In the genomic region with DNA sequence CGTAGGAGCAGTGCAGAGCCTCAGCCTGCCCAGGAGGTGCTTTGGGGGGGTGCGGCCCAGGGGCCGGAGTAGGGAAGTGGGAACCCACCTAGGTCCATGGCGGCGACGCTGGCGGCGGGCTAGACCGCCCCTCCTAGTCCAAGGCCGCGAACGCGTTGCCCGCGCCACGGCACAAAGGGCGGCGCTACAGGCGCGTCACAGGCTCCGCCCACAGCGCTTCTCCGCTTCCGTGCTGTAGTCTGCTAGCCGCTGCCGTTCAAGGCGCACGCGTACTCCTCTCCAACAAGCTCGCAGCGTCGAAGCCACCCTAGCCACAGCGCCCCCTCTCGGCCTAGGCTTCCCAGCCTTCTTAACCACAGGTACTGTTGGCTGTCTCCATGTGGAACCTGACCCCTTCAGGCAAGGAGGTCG, we compare ENCODE assay signal across 8 mouse cellular contexts. TPM values are rescaled to one million over a fixed set of nuclear protein-coding genes. Genes with fewer than 3 reads are reported as not detected.
A peak's percentile ranks its signal among the peaks of the same experiment; 100 is the strongest.
DNase-seq lines count a peak whose midpoint lies in the region; ATAC-seq and TF ChIP-seq lines count a peak whose summit lies in the region.

A gene (plus strand): TSS at position 219 of the 411 bp plus-strand sequence.
A gene (minus strand): TSS at position 275 of the 411 bp plus-strand sequence.

- H3K4me1 ChIP-seq in cortical plate, adult 2 months (ENCODE audit: control insufficient read depth, insufficient read depth, low read length), result no peaks in the 10 kb centered on the region
- H3K4me1 ChIP-seq in megakaryocyte, embryonic 14.5 days, result peaks cover 55% of the 10 kb centered on the region

- TF ChIP-seq CTCF in cortical plate, adult 2 months (IDR thresholded peaks at IDR 0.05; ENCODE audit: extremely low read depth, insufficient read depth, low read length), result peak; percentile 95

- peak; percentile 78 for TF ChIP-seq POLR2A in cortical plate, adult 2 months (IDR thresholded peaks at IDR 0.05; ENCODE audit: extremely low read depth, insufficient read depth, low read length)

- peak; percentile 96 for ATAC-seq in activated CD4-positive, CD25-positive, alpha-beta regulatory T cell, adult 4 months

- H3K4me3 ChIP-seq in cortical plate, adult 2 months (ENCODE audit: insufficient read depth, low read length), result peak within 1 kb of the TSS; percentile 60
- peak within 1 kb of the TSS; percentile 93 for H3K4me3 ChIP-seq in megakaryocyte, embryonic 14.5 days (replicated peaks)

- peaks cover 55% of the 10 kb centered on the region for H3K36me3 ChIP-seq in megakaryocyte, embryonic 14.5 days (replicated peaks; ENCODE audit: low read length)

- peak; percentile 90 to 96 for DNase-seq in gastrocnemius, adult 8-10 months (ENCODE audit: low spot score in 2 of 2)
- peak; percentile 95 for DNase-seq in hindlimb bud, embryonic 11.5 days (ENCODE audit: extremely low spot score, low read depth, low spot score)
- peak; percentile 94 to 95 for DNase-seq in left cerebral cortex, adult 8-10 months (ENCODE audit: low spot score in 2 of 2)
- peak; percentile 97 for DNase-seq in right cerebral cortex, postnatal 10 days (ENCODE audit: low spot score in 2 of 2)
- peak; percentile 98 for DNase-seq in urinary bladder, postnatal 25 days (ENCODE audit: low spot score)

- H3K9me3 ChIP-seq in megakaryocyte, embryonic 14.5 days, result no peaks in the 10 kb centered on the region

- no peaks in the 10 kb centered on the region for H3K27me3 ChIP-seq in megakaryocyte, embryonic 14.5 days (replicated peaks)

- peak within 1 kb of the TSS; percentile 30; the same call in 1 of the 2 replicates for H3K27ac ChIP-seq in cortical plate, adult 2 months (ENCODE audit: insufficient read depth, low read length)

RNA-seq across cellular contexts. Expression of the first gene that starts in this region (rescaled TPM):
- not detected for polyA plus RNA-seq in activated CD4-positive, CD25-positive, alpha-beta regulatory T cell, adult 4 months (2017; shearing (Covaris generic))
- 1.9 and 2.2 TPM in 2 replicates for polyA plus RNA-seq in cortical plate, adult 2 months (2012; rRNA removed)
- not detected for total RNA-seq in gastrocnemius, adult 8-10 months (2022)
- 1 to 10 TPM in 2 of 4 experiments, under 1 TPM in 2; 0.70 to 1.3 (median 1.1) TPM for total RNA-seq in left cerebral cortex, adult 8-10 months (2022)
- polyA plus RNA-seq in megakaryocyte, embryonic 14.5 days (2012; ENCODE audit: insufficient read depth, low replicate concordance), result 3.2 TPM in 1 of 2 replicates, not detected in the other

RNA-seq across cellular contexts. Expression of the second gene that starts in this region (rescaled TPM):
- polyA plus RNA-seq in activated CD4-positive, CD25-positive, alpha-beta regulatory T cell, adult 4 months (2017; shearing (Covaris generic)), result 10 to 100 TPM in 1 of 2 experiments, 1 to 10 TPM in 1; 7.0 to 13.4 TPM
- polyA plus RNA-seq in cortical plate, adult 2 months (2012; rRNA removed), result 5.8 and 6.6 TPM in 2 replicates
- 1 to 10 TPM; 2.0 to 4.3 (median 3.6) TPM for total RNA-seq in gastrocnemius, adult 8-10 months (2022)
- total RNA-seq in left cerebral cortex, adult 8-10 months (2022), result 10 to 100 TPM in 1 of 4 experiments, 1 to 10 TPM in 3; 6.9 to 10.6 (median 9.2) TPM
- 1.0 TPM in 1 of 2 replicates, not detected in the other for polyA plus RNA-seq in megakaryocyte, embryonic 14.5 days (2012; ENCODE audit: insufficient read depth, low replicate concordance)

Comparison
In these comparisons a context has a peak if more than half of its experiments do, and no peak if none do; other contexts are left out.
1. Peak in every context shown above with its lines: DNase-seq, ATAC-seq, H3K4me3 ChIP-seq and H3K27ac ChIP-seq.